Mouse (Mus musculus): ENCODE measurements around the gene Adamtsl5.

DNA sequence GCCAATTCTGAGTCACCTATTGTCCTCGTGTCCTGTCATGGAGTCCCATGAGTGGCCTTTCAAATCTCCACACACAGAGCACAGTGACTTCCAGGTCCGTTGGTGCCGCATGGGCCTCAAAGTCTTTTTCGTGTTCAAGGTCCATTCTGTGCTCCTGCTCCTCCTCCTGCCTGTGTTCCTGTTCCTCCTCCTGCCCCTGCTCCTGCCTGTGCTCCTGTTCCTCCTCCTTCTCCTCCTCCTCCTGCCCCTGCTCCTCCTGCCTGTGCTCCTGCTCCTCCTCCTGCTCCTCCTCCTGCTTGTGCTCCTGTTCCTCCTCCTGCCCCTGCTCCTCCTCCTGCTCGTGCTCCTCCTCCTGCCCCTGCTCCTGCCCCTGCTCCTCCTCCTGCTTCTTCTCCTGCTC lies 19.7 kb upstream of the Adamtsl5 start:
- no peak for TF ChIP-seq CTCF (IDR thresholded peaks at IDR 0.05; ENCODE audit: low read depth)
- no peak for TF ChIP-seq EP300 (IDR thresholded peaks at IDR 0.05; ENCODE audit: low read depth)

Data from liver, postnatal 0 days (tissue).